Mouse (Mus musculus) heart, adult 2 months (tissue): ENCODE data around the gene Arpc1a.

Experiments
- CTCF ChIP-seq: fragments of 200-600 bp; IDR thresholded peaks from 2 replicates; pipeline ENCODE4 v1.8.1; 2022; ENCODE audit warnings: antibody characterized with exemption, mild to moderate bottlenecking, moderate library complexity
- EP300 ChIP-seq: fragments of 200-500 bp; IDR thresholded peaks from 2 replicates; pipeline ENCODE4 v1.6.1; 2011; ENCODE audit warnings: low read depth, low read length, control low read depth; ENCODE audit not compliant: insufficient read depth
- POLR2A ChIP-seq: fragments of 200-500 bp; IDR thresholded peaks from 2 replicates; pipeline ENCODE4 v1.6.1; 2011; ENCODE audit warnings: mild to moderate bottlenecking, low read depth, low read length, control low read depth; ENCODE audit not compliant: insufficient read depth

DNA sequence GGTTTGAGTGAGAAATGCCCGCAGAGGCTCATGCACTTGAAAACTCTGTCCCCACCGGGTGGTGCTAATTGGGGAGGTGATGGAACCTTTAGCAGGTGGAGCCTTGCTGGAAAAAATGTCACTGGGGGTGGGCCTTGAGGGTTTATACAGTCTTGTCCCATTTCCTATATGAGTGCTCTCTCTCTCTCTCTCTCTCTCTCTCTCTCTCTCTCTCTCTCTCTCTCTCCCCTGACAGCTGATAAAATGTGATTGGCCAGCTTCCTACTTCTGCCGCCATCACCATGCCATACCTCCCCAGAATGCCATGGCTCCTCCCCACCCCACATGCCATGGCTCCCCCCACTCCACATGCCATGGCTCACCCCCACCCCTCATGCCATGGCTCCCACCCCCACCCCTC lies 8.5 kb upstream of the Arpc1a start:
- no peak for TF ChIP-seq CTCF
- no peak for TF ChIP-seq EP300
- no peak for TF ChIP-seq POLR2A
